24 mouse cellular contexts compared by ENCODE assay signal in the genomic region with DNA sequence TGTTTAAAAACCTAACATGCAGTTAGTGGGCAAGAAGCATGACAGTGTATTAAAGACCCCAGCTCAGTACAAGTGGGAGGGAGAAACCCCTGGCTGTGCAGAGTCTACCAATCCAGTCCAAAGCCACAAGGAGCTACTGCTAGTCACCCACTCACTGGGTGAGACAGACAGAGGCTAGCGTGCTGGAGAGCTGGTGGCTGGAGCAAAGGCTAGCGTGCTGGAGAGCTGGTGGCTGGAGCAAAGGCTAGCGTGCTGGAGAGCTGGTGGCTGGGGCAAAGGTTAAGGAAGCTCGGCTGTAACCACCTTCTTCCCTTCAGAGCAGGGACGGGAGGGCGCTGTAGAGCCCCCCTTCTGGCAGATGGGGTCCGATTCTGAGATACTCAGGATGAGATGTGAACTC.
DNase-seq lines count a peak whose midpoint lies in the region; ATAC-seq lines count a peak whose summit lies in the region.
"Had no signal": no experiment of that assay in that cellular context is flagged by ENCODE, and none has a peak within 500 bp of the region (broad histone marks: within the 10 kb centered on the region; RNA-seq: fewer than 3 reads in every experiment).

No protein-coding gene starts in this region.

- no peaks in the 10 kb centered on the region for H3K27me3 ChIP-seq in kidney, embryonic 15.5 days
- H3K27me3 ChIP-seq in limb, embryonic 12.5 days, result no peaks in the 10 kb centered on the region
- no peaks in the 10 kb centered on the region for H3K27me3 ChIP-seq in limb, embryonic 10.5 days (ENCODE audit: low read depth, poor library complexity, severe bottlenecking)
- no peaks in the 10 kb centered on the region for H3K27me3 ChIP-seq in midbrain, embryonic 11.5 days (ENCODE audit: control insufficient read depth, insufficient read depth, low read length)
- H3K27me3 ChIP-seq in midbrain, embryonic 10.5 days (ENCODE audit: low read depth, poor library complexity, severe bottlenecking), result no peaks in the 10 kb centered on the region
- H3K27me3 ChIP-seq: embryonic facial prominence, embryonic 13.5 days; embryonic facial prominence, embryonic 15.5 days; forebrain, embryonic 12.5 days had no signal

- intact Hi-C loops in heart, postnatal 36 days (cut with DNase I), result no loop called here

- H3K9ac ChIP-seq in kidney, embryonic 15.5 days, result no peak overlapping the region
- H3K9ac ChIP-seq in limb, embryonic 12.5 days (replicated peaks), result 0 out of 2 replicates have a peak overlapping the region, but pooled peaks have one; percentile 12
- H3K9ac ChIP-seq in midbrain, embryonic 11.5 days (ENCODE audit: low read length), result no peak overlapping the region
- H3K9ac ChIP-seq: embryonic facial prominence, embryonic 13.5 days; embryonic facial prominence, embryonic 15.5 days; forebrain, embryonic 12.5 days had no signal

- WGBS in kidney, embryonic 15.5 days, result 49% methylated on average over 7 of the region's 7 CpGs
- WGBS in limb, embryonic 12.5 days, result 58% methylated on average over 7 of the region's 7 CpGs
- WGBS in limb, embryonic 10.5 days, result 56% methylated on average over 7 of the region's 7 CpGs
- 55% methylated on average over 7 of the region's 7 CpGs for WGBS in midbrain, embryonic 11.5 days
- 59% methylated on average over 7 of the region's 7 CpGs for WGBS in midbrain, embryonic 10.5 days

- H3K36me3 ChIP-seq in kidney, embryonic 15.5 days, result peaks cover 70% of the 10 kb centered on the region
- H3K36me3 ChIP-seq in limb, embryonic 12.5 days, result peaks cover 67% of the 10 kb centered on the region
- H3K36me3 ChIP-seq in limb, embryonic 10.5 days, result peaks cover 72% of the 10 kb centered on the region
- H3K36me3 ChIP-seq in midbrain, embryonic 11.5 days (ENCODE audit: control insufficient read depth, insufficient read depth, low read length), result peaks cover 3% of the 10 kb centered on the region; the same call in 1 of the 2 replicates
- peaks cover 66% of the 10 kb centered on the region for H3K36me3 ChIP-seq in midbrain, embryonic 10.5 days

- no peak for ATAC-seq in kidney, embryonic 15.5 days (replicated peaks; ENCODE audit: low FRiP score)
- no peak for ATAC-seq in limb, embryonic 12.5 days (ENCODE audit: insufficient number of reproducible peaks, insufficient read depth, low FRiP score, low TSS enrichment, low read depth)
- ATAC-seq in midbrain, embryonic 11.5 days (ENCODE audit: low FRiP score), result no peak
- ATAC-seq: forebrain, embryonic 16.5 days had no signal

- no peak overlapping the region for H3K4me2 ChIP-seq in kidney, embryonic 15.5 days
- H3K4me2 ChIP-seq in limb, embryonic 12.5 days, result no peak overlapping the region
- H3K4me2 ChIP-seq in midbrain, embryonic 11.5 days, result no peak overlapping the region
- H3K4me2 ChIP-seq: embryonic facial prominence, embryonic 13.5 days; embryonic facial prominence, embryonic 15.5 days; forebrain, embryonic 12.5 days had no signal

- H3K4me1 ChIP-seq in kidney, embryonic 15.5 days, result no peaks in the 10 kb centered on the region
- H3K4me1 ChIP-seq in limb, embryonic 12.5 days (replicated peaks), result 0 out of 2 replicates have a peak, but pooled peaks cover 3% of the 10 kb centered on the region
- H3K4me1 ChIP-seq in limb, embryonic 10.5 days, result no peaks in the 10 kb centered on the region
- H3K4me1 ChIP-seq in midbrain, embryonic 11.5 days (ENCODE audit: control insufficient read depth, insufficient read depth, low read length), result no peaks in the 10 kb centered on the region
- H3K4me1 ChIP-seq in midbrain, embryonic 10.5 days, result no peaks in the 10 kb centered on the region; the same call in 1 of the 2 replicates

- DNase-seq in heart, adult 11 months, result peak; percentile 83
- DNase-seq in heart, postnatal 36 days, result no peak
- peak; percentile 31 to 60 for DNase-seq in kidney, postnatal 25 days
- no peak for DNase-seq in limb, embryonic 10.5 days (ENCODE audit: low spot score)
- peak; percentile 35 for DNase-seq in midbrain, embryonic 11.5 days (ENCODE audit: low spot score, missing footprints)
- no peak for DNase-seq in midbrain, embryonic 10.5 days (ENCODE audit: low spot score)
- DNase-seq: adrenal gland, adult 2 months; adrenal gland, postnatal 10 days; adrenal gland, postnatal 25 days; cerebellum, adult 11 months; cerebellum, adult 18-20 months; cerebellum, adult 8-10 months; cerebellum, adult 9-11 months; cerebellum, postnatal 14 days; cerebellum, postnatal 36 days; embryo, embryonic 11 days had no signal

- H3K27ac ChIP-seq in kidney, embryonic 15.5 days, result no peak overlapping the region
- no peak overlapping the region for H3K27ac ChIP-seq in limb, embryonic 12.5 days
- no peak overlapping the region for H3K27ac ChIP-seq in limb, embryonic 10.5 days
- H3K27ac ChIP-seq in midbrain, embryonic 11.5 days (ENCODE audit: low read depth, low read length), result no peak overlapping the region
- no peak overlapping the region for H3K27ac ChIP-seq in midbrain, embryonic 10.5 days (replicated peaks)
- H3K27ac ChIP-seq: embryonic facial prominence, embryonic 13.5 days; embryonic facial prominence, embryonic 15.5 days; forebrain, embryonic 10.5 days; forebrain, embryonic 12.5 days had no signal

- no peak overlapping the region for H3K4me3 ChIP-seq in kidney, embryonic 15.5 days (replicated peaks)
- no peak overlapping the region for H3K4me3 ChIP-seq in limb, embryonic 12.5 days (replicated peaks)
- no peak overlapping the region for H3K4me3 ChIP-seq in limb, embryonic 10.5 days
- no peak overlapping the region for H3K4me3 ChIP-seq in midbrain, embryonic 11.5 days (ENCODE audit: low read depth, low read length)
- H3K4me3 ChIP-seq in midbrain, embryonic 10.5 days, result no peak overlapping the region
- H3K4me3 ChIP-seq: embryonic facial prominence, embryonic 13.5 days; embryonic facial prominence, embryonic 15.5 days; erythroblast, embryonic 14.5 days; forebrain, embryonic 10.5 days; forebrain, embryonic 12.5 days had no signal

- no peaks in the 10 kb centered on the region for H3K9me3 ChIP-seq in kidney, embryonic 15.5 days (replicated peaks)
- H3K9me3 ChIP-seq in limb, embryonic 12.5 days, result no peaks in the 10 kb centered on the region
- no peaks in the 10 kb centered on the region for H3K9me3 ChIP-seq in limb, embryonic 10.5 days (replicated peaks)
- no peaks in the 10 kb centered on the region for H3K9me3 ChIP-seq in midbrain, embryonic 11.5 days (ENCODE audit: control insufficient read depth, low read length)
- no peaks in the 10 kb centered on the region for H3K9me3 ChIP-seq in midbrain, embryonic 10.5 days (replicated peaks)
- H3K9me3 ChIP-seq: embryonic facial prominence, embryonic 13.5 days; embryonic facial prominence, embryonic 15.5 days; forebrain, embryonic 10.5 days; forebrain, embryonic 12.5 days had no signal

Comparison
In these comparisons a context has a peak if more than half of its experiments do, and no peak if none do; other contexts are left out.
1. DNase-seq: peak in heart, adult 11 months (single experiment), kidney, postnatal 25 days (2 of 2) and midbrain, embryonic 11.5 days (single experiment); none in heart, postnatal 36 days (0 of 2), limb, embryonic 10.5 days (single experiment) and midbrain, embryonic 10.5 days (single experiment).